Mouse (Mus musculus): ENCODE results near the gene Prnp. TPM values are rescaled to one million over a fixed set of nuclear protein-coding genes. Genes with fewer than 3 reads are reported as not detected.

Prnp gene
- total and polyA plus RNA-seq, 2 experiments from 2014 or later: 203 to 234 TPM

- no peak for DNase-seq (ENCODE audit: low spot score)
- no peak overlapping the region for H3K27ac ChIP-seq
- no peak overlapping the region for H3K4me3 ChIP-seq (ENCODE audit: low read length)
- H3K4me2 ChIP-seq (ENCODE audit: low read depth, low read length): no peak overlapping the region
- H3K9me3 ChIP-seq (ENCODE audit: low read length): no peaks in the 10 kb centered on the region
- peaks cover 4% of the 10 kb centered on the region for H3K4me1 ChIP-seq (ENCODE audit: insufficient read depth, low read length)
- no peaks in the 10 kb centered on the region for H3K27me3 ChIP-seq (ENCODE audit: insufficient read depth, low read length)
- TF ChIP-seq CTCF (IDR thresholded peaks at IDR 0.05; ENCODE audit: low read depth): no peak
- 90% methylated on average over 3 of the region's 3 CpGs for WGBS
- no peaks in the 10 kb centered on the region for H3K36me3 ChIP-seq (ENCODE audit: insufficient read depth, low read length)
- H3K9ac ChIP-seq (replicated peaks; ENCODE audit: low read length): no peak overlapping the region
- no peak for ATAC-seq
Observed at GRCm38 (mm10) chr2:131906266-131906665, 3.5 kb upstream of the Prnp start.

- no peak for ATAC-seq
- no peaks in the 10 kb centered on the region for H3K27me3 ChIP-seq (ENCODE audit: insufficient read depth, low read length)
- TF ChIP-seq CTCF (IDR thresholded peaks at IDR 0.05; ENCODE audit: low read depth): no peak
- no peak overlapping the region for H3K27ac ChIP-seq
- H3K4me3 ChIP-seq (ENCODE audit: low read length): no peak overlapping the region
- peak; percentile 17 for DNase-seq (ENCODE audit: low spot score)
- H3K9ac ChIP-seq (replicated peaks; ENCODE audit: low read length): no peak overlapping the region
- no peaks in the 10 kb centered on the region for H3K36me3 ChIP-seq (ENCODE audit: insufficient read depth, low read length)
- H3K4me1 ChIP-seq (ENCODE audit: insufficient read depth, low read length): peaks cover 10% of the 10 kb centered on the region
- no peaks in the 10 kb centered on the region for H3K9me3 ChIP-seq (ENCODE audit: low read length)
- no peak overlapping the region for H3K4me2 ChIP-seq (ENCODE audit: low read depth, low read length)
- WGBS: 65% methylated on average over 1 of the region's 1 CpGs
Observed at GRCm38 (mm10) chr2:131906846-131907245, 2.9 kb upstream of the Prnp start.

GRCm38 (mm10) chr2:131907311-131907710, 2.4 kb upstream of the Prnp start:
- H3K4me1 ChIP-seq (ENCODE audit: insufficient read depth, low read length): peaks cover 13% of the 10 kb centered on the region
- WGBS: 82% methylated on average over 5 of the region's 5 CpGs
- DNase-seq (ENCODE audit: low spot score): no peak
- H3K4me2 ChIP-seq (ENCODE audit: low read depth, low read length): no peak overlapping the region
- H3K27ac ChIP-seq: no peak overlapping the region
- no peak for TF ChIP-seq CTCF (IDR thresholded peaks at IDR 0.05; ENCODE audit: low read depth)
- no peaks in the 10 kb centered on the region for H3K9me3 ChIP-seq (ENCODE audit: low read length)
- no peak overlapping the region for H3K4me3 ChIP-seq (ENCODE audit: low read length)
- no peak overlapping the region for H3K9ac ChIP-seq (replicated peaks; ENCODE audit: low read length)
- no peaks in the 10 kb centered on the region for H3K27me3 ChIP-seq (ENCODE audit: insufficient read depth, low read length)
- no peak for ATAC-seq
- H3K36me3 ChIP-seq (ENCODE audit: insufficient read depth, low read length): no peaks in the 10 kb centered on the region

- H3K4me1 ChIP-seq (ENCODE audit: insufficient read depth, low read length): peaks cover 14% of the 10 kb centered on the region
- no peaks in the 10 kb centered on the region for H3K27me3 ChIP-seq (ENCODE audit: insufficient read depth, low read length)
- WGBS: 87% methylated on average over 7 of the region's 7 CpGs
- no peaks in the 10 kb centered on the region for H3K9me3 ChIP-seq (ENCODE audit: low read length)
- TF ChIP-seq CTCF (IDR thresholded peaks at IDR 0.05; ENCODE audit: low read depth): no peak
- H3K4me2 ChIP-seq (ENCODE audit: low read depth, low read length): no peak overlapping the region
- no peaks in the 10 kb centered on the region for H3K36me3 ChIP-seq (ENCODE audit: insufficient read depth, low read length)
- no peak overlapping the region for H3K4me3 ChIP-seq (ENCODE audit: low read length)
- no peak for DNase-seq (ENCODE audit: low spot score)
- no peak overlapping the region for H3K27ac ChIP-seq
- ATAC-seq: no peak
- H3K9ac ChIP-seq (replicated peaks; ENCODE audit: low read length): no peak overlapping the region
Observed at GRCm38 (mm10) chr2:131908351-131908861, 1.3 kb upstream of the Prnp start.

DNA sequence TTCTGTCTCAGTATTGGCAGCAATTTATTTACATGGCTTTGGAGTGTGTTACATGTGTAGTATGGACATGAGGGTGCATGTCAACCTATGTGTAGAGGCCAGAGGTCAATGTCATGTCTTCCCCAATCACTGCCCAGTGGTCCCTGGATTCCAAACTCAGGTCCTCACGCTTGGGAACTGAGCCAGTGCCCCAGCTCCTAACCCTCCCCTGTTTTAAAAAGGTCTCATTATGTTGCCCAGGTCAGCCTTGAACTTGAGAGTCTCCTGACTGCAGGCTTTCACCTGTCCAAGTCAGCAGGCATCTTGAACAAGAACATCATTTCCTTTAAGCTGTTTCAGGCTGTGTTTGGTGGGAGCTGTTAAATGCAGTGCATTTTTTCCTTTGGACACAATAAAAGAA, 822 bp upstream of the Prnp start:
- H3K36me3 ChIP-seq (ENCODE audit: insufficient read depth, low read length): no peaks in the 10 kb centered on the region
- H3K9ac ChIP-seq (replicated peaks; ENCODE audit: low read length): peak overlapping the region; percentile 89; the same call in 1 of the 2 replicates
- no peaks in the 10 kb centered on the region for H3K27me3 ChIP-seq (ENCODE audit: insufficient read depth, low read length)
- TF ChIP-seq CTCF (IDR thresholded peaks at IDR 0.05; ENCODE audit: low read depth): no peak
- 0 out of 2 replicates have a peak overlapping the region, but pooled peaks have one; percentile 72 for H3K4me2 ChIP-seq (ENCODE audit: low read depth, low read length)
- H3K9me3 ChIP-seq (ENCODE audit: low read length): no peaks in the 10 kb centered on the region
- ATAC-seq: no peak
- no peak overlapping the region; the same call in 1 of the 2 replicates for H3K27ac ChIP-seq
- no peak overlapping the region for H3K4me3 ChIP-seq (ENCODE audit: low read length)
- 96% methylated on average over 1 of the region's 1 CpGs for WGBS
- H3K4me1 ChIP-seq (ENCODE audit: insufficient read depth, low read length): peaks cover 14% of the 10 kb centered on the region
- no peak for DNase-seq (ENCODE audit: low spot score)

DNA sequence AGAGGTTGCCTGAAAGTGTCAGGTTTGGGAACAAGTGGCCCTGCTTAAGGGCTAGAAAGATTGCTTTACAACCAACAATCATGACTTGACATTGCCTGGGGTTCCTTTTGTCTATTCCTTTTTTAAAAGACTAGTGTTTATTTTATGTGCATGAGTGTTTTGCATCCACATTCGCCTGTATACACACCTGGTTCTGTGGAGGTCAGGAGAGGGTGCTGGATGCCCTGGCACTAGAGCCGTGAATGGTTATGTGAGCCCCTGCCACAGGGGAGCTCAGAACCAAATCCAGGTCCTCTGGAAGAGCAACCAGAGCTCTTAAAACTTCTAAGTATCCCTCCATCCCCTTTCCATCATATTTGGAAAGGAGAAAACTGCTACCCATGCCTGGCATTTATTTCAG, 1.1 kb downstream of the Prnp start:
- Histone ChIP-seq H3K27ac (peak overlapping the region; percentile 96), H3K27me3 (ENCODE audit: insufficient read depth, low read length) (no peaks in the 10 kb centered on the region), H3K36me3 (ENCODE audit: insufficient read depth, low read length) (peaks cover 2% of the 10 kb centered on the region; the same call in 1 of the 2 replicates), H3K9me3 (ENCODE audit: low read length) (no peaks in the 10 kb centered on the region), H3K9ac (replicated peaks; ENCODE audit: low read length) (peak overlapping the region; percentile 89), H3K4me2 (ENCODE audit: low read depth, low read length) (peak overlapping the region; percentile 72), H3K4me3 (ENCODE audit: low read length) (peak overlapping the region; percentile 74), H3K4me1 (ENCODE audit: insufficient read depth, low read length) (peaks cover 14% of the 10 kb centered on the region)
- ATAC-seq (no peak), DNase-seq (ENCODE audit: low spot score) (no peak)
- no peak for TF ChIP-seq CTCF (IDR thresholded peaks at IDR 0.05; ENCODE audit: low read depth)
- WGBS: 33% methylated on average over 2 of the region's 2 CpGs

GRCm38 (mm10) chr2:131911341-131911740, 1.6 kb downstream of the Prnp start:
- no peaks in the 10 kb centered on the region for H3K27me3 ChIP-seq (ENCODE audit: insufficient read depth, low read length)
- peak; percentile 55 for DNase-seq (ENCODE audit: low spot score)

More at GRCm38 (mm10) chr2:131911341-131911740, 1.6 kb downstream of the Prnp start:
- 25% methylated on average over 4 of the region's 4 CpGs for WGBS
- Histone ChIP-seq H3K4me2 (ENCODE audit: low read depth, low read length) (peak overlapping the region; percentile 72), H3K4me3 (ENCODE audit: low read length) (peak overlapping the region; percentile 74), H3K9me3 (ENCODE audit: low read length) (no peaks in the 10 kb centered on the region), H3K27ac (no peak overlapping the region; the same call in 1 of the 2 replicates), H3K9ac (replicated peaks; ENCODE audit: low read length) (peak overlapping the region; percentile 89), H3K4me1 (ENCODE audit: insufficient read depth, low read length) (peaks cover 14% of the 10 kb centered on the region), H3K36me3 (ENCODE audit: insufficient read depth, low read length) (peaks cover 7% of the 10 kb centered on the region; the same call in 1 of the 2 replicates)
- ATAC-seq: no peak
- no peak for TF ChIP-seq CTCF (IDR thresholded peaks at IDR 0.05; ENCODE audit: low read depth)
